Mouse (Mus musculus) adrenal gland, postnatal 14 days (tissue): ENCODE measurements around the gene Hesx1. TPM values are rescaled to one million over a fixed set of nuclear protein-coding genes. Genes with fewer than 3 reads are reported as not detected.

Experiments used
- DNase-seq: peaks from one replicate; pipeline ENCODE4 v3.0.0; 2021; ENCODE audit warnings: mixed read lengths
- total RNA-seq: library from RNA; stranded (reverse); gene quantifications from 2 replicates; pipeline ENCODE4 v1.2.3, GENCODE M21; 2021

Hesx1 gene
- total RNA-seq, 1 experiment from 2014 or later: not detected

GRCm38 (mm10) chr14:27013658-27014057 is 19.4 kb downstream of the Hesx1 start:
- no peak for DNase-seq

- no peak for DNase-seq
Measured at GRCm38 (mm10) chr14:27017936-27018335, 23.7 kb downstream of the Hesx1 start.

GRCm38 (mm10) chr14:27019850-27020249 is 25.6 kb downstream of the Hesx1 start:
- peak; percentile 82 for DNase-seq

- peak; percentile 90 for DNase-seq
Measured at GRCm38 (mm10) chr14:27022876-27023275, 28.7 kb downstream of the Hesx1 start.

GRCm38 (mm10) chr14:27024664-27025063 is 30.4 kb downstream of the Hesx1 start:
- DNase-seq: no peak

- DNase-seq: peak; percentile 59
Measured at GRCm38 (mm10) chr14:27029771-27030173, 35.6 kb downstream of the Hesx1 start.

- peak; percentile 84 for DNase-seq
Measured at GRCm38 (mm10) chr14:27031142-27031541, 36.9 kb downstream of the Hesx1 start.

GRCm38 (mm10) chr14:27037513-27037912 is 43.3 kb downstream of the Hesx1 start:
- no peak for DNase-seq

GRCm38 (mm10) chr14:27038783-27039182 is 44.6 kb downstream of the Hesx1 start, which contains the start of gene Il17rd:
Gene Il17rd, plus strand, starts transcription at chr14:27038941.
- peak; percentile 94 for DNase-seq

GRCm38 (mm10) chr14:27039281-27040248 is 45.3 kb downstream of the Hesx1 start:
- DNase-seq: peak; percentile 46

- no peak for DNase-seq
Measured at GRCm38 (mm10) chr14:27040451-27040850, 46.2 kb downstream of the Hesx1 start.

- no peak for DNase-seq
Measured at GRCm38 (mm10) chr14:27042280-27042983, 48.2 kb downstream of the Hesx1 start.

GRCm38 (mm10) chr14:27043416-27043815 is 49.2 kb downstream of the Hesx1 start:
- no peak for DNase-seq

- DNase-seq: no peak
Measured at GRCm38 (mm10) chr14:27044221-27044966, 50.2 kb downstream of the Hesx1 start.

GRCm38 (mm10) chr14:27044967-27045361 is 50.7 kb downstream of the Hesx1 start:
- peak; percentile 14 for DNase-seq

GRCm38 (mm10) chr14:27048231-27048956 is 54.2 kb downstream of the Hesx1 start:
- no peak for DNase-seq

- DNase-seq: no peak
Measured at GRCm38 (mm10) chr14:27050043-27050442, 55.8 kb downstream of the Hesx1 start.

- DNase-seq: no peak
Measured at GRCm38 (mm10) chr14:27050560-27051510, 56.6 kb downstream of the Hesx1 start.

GRCm38 (mm10) chr14:27051511-27051895 is 57.3 kb downstream of the Hesx1 start:
- DNase-seq: no peak
